Mouse (Mus musculus) myocyte (in vitro differentiated cells): ENCODE results near the gene Gm5108. TPM values are rescaled to one million over a fixed set of nuclear protein-coding genes. Genes with fewer than 3 reads are reported as not detected.

Experiments
- H3K27me3 ChIP-seq: one replicate; pipeline ENCODE4 v1.6.1; 2011; ENCODE audit not compliant: control insufficient read depth, insufficient read depth, insufficient read length
- H3K36me3 ChIP-seq: one replicate; pipeline ENCODE4 v1.6.1; 2011; ENCODE audit not compliant: control insufficient read depth, insufficient read depth
- H3K4me2 ChIP-seq: one replicate; pipeline ENCODE4 v1.6.1; 2011; ENCODE audit warnings: low read depth, control low read depth
- H3K4me3 ChIP-seq: one replicate; pipeline ENCODE4 v1.5.1; 2011; ENCODE audit warnings: mild to moderate bottlenecking, control low read depth, moderate library complexity
- H3K79me2 ChIP-seq: one replicate; pipeline ENCODE4 v1.6.1; 2011; ENCODE audit not compliant: control insufficient read depth, insufficient read depth
- H3ac ChIP-seq: one replicate; pipeline ENCODE4 v1.6.1; 2011; ENCODE audit not compliant: control insufficient read depth, insufficient read length
- CEBPB ChIP-seq: IDR thresholded peaks from 2 replicates; pipeline ENCODE4 v1.6.1; 2011; ENCODE audit warnings: mild to moderate bottlenecking, moderate library complexity; ENCODE audit not compliant: poor library complexity, insufficient read depth, severe bottlenecking
- E2F4 ChIP-seq: IDR thresholded peaks from one replicate; pipeline ENCODE4 v1.6.1; 2011; ENCODE audit warnings: mild to moderate bottlenecking, control low read depth, moderate library complexity; ENCODE audit not compliant: insufficient read depth
- MAX ChIP-seq: IDR thresholded peaks from one replicate; pipeline ENCODE4 v1.6.1; 2011; ENCODE audit warnings: low read depth, mild to moderate bottlenecking, control low read depth
- MYOD1 ChIP-seq, 3 experiments: IDR thresholded peaks; one replicate each; pipeline ENCODE4 v1.6.1; 2011; ENCODE audit warnings: control low read depth in 2 of 3, low read depth in 2 of 3, mild to moderate bottlenecking in 2 of 3, moderate library complexity in 1 of 3; ENCODE audit not compliant: insufficient read length in 2 of 3, control insufficient read depth in 1 of 3
- MYOG ChIP-seq, 3 experiments: IDR thresholded peaks; one replicate each; pipeline ENCODE4 v1.6.1; 2011; ENCODE audit warnings: control low read depth in 2 of 3, low read depth in 2 of 3, mild to moderate bottlenecking in 2 of 3; ENCODE audit not compliant: insufficient read length in 2 of 3, control insufficient read depth in 1 of 3, insufficient read depth in 1 of 3
- POLR2A ChIP-seq: IDR thresholded peaks from one replicate; pipeline ENCODE4 v1.6.1; 2011; ENCODE audit warnings: low read depth, mild to moderate bottlenecking, control low read depth, moderate library complexity; ENCODE audit not compliant: insufficient read length
- POLR2AphosphoS2 ChIP-seq: IDR thresholded peaks from one replicate; pipeline ENCODE4 v1.6.1; 2011; ENCODE audit warnings: low read depth, control low read depth; ENCODE audit not compliant: insufficient read length
- REST ChIP-seq: IDR thresholded peaks from one replicate; pipeline ENCODE4 v1.6.1; 2011; ENCODE audit warnings: mild to moderate bottlenecking, control low read depth, moderate library complexity; ENCODE audit not compliant: insufficient read depth, insufficient read length
- SRF ChIP-seq: IDR thresholded peaks from one replicate; pipeline ENCODE4 v1.6.1; 2011; ENCODE audit warnings: low read depth; ENCODE audit not compliant: control insufficient read depth, insufficient read length
- TCF12 ChIP-seq: IDR thresholded peaks from one replicate; pipeline ENCODE4 v1.6.1; 2011; ENCODE audit warnings: mild to moderate bottlenecking, control low read depth; ENCODE audit not compliant: poor library complexity, insufficient read depth, severe bottlenecking
- TCF3 ChIP-seq: IDR thresholded peaks from one replicate; pipeline ENCODE4 v1.6.1; 2011; ENCODE audit warnings: low read depth, control low read depth; ENCODE audit not compliant: insufficient read length
- USF1 ChIP-seq: IDR thresholded peaks from one replicate; pipeline ENCODE4 v1.6.1; 2011; ENCODE audit warnings: low read depth, mild to moderate bottlenecking, control low read depth, moderate library complexity
- polyA plus RNA-seq: library from polyadenylated mRNA; unstranded; fragments of >200 nt; fragmentation: generic; extraction: Trizol; gene quantifications from one replicate; pipeline ENCODE4 v1.2.1, GENCODE M21; 2012; ENCODE audit warnings: missing spikeins

Gm5108 gene
- polyA plus RNA-seq, 1 experiment: not detected

DNA sequence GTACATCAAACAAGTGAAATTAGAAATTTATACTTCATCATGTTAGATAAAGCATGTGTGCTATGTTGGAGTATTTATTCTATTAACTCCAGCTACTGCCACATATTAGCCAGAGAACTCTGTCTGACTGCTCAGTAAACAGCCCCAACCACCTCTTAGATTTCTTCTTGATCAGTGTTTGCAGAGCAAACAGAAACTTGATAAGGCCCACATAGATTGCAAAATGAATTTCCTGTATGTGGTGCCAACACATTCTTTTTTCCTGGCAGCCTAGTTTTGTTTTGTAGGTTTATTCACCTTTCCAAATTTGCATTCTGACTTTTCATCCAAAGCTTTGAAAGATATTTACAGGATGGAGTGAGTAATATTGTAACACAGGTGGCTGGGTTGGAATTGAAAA is 49.0 kb downstream of the Gm5108 start:
- TF ChIP-seq MYOG (IDR thresholded peaks at IDR 0.05; ENCODE audit: control insufficient read depth in 1 of 3, insufficient read depth in 1 of 3, insufficient read length in 2 of 3, low read depth in 2 of 3) (no peak), E2F4 (no peak)
- no peaks in the 10 kb centered on the region for H3K27me3 ChIP-seq
- H3K36me3 ChIP-seq: no peaks in the 10 kb centered on the region
- H3ac ChIP-seq: no peak overlapping the region
- H3K4me3 ChIP-seq: no peak overlapping the region
- H3K4me2 ChIP-seq: no peak overlapping the region
- no peaks in the 10 kb centered on the region for H3K79me2 ChIP-seq

DNA sequence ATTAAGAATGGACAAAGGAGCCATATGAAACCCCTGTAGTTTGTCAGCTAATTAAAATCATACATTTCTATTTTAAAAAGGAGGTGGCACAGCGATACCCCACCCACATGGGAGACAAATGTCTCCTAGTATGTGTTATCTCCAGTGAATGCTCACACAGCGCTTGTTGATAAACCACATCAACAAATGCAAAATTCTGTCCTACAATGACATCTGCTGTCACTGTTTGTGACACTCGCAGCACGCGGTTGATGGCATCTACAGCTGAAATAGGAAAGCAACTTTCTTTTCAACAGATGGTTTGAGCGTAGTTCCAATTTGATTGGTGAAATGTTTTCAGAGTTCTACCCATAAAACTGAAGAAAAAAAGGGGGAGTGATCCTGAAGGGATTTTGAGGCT is 61.1 kb downstream of the Gm5108 start:
- no peaks in the 10 kb centered on the region for H3K79me2 ChIP-seq
- TF ChIP-seq TCF12 (no peak), POLR2A (no peak)
- H3K27me3 ChIP-seq: no peaks in the 10 kb centered on the region
- H3K36me3 ChIP-seq: no peaks in the 10 kb centered on the region
- no peak overlapping the region for H3K4me3 ChIP-seq
- no peak overlapping the region for H3K4me2 ChIP-seq
- H3ac ChIP-seq: no peak overlapping the region

DNA sequence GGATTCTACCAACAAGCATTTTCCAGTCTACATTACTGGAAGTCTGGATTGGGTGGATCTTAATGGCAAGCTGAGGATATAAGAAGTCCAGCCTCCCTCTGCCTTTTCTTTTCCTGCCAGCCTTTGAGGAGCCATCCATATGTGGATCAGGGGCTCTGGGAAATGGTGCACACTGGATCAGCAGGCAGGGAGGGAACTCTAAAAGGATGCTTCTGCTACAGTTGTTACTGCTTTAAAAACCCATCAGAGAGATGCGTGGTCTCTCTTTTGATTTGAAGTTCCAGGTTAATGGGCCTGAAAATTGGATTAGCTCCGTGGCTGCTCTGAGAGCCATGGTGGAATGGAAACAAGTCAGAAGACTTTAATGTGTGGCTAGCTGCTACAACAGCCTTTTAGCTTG is 62.4 kb downstream of the Gm5108 start:
- H3K79me2 ChIP-seq: no peaks in the 10 kb centered on the region
- H3K27me3 ChIP-seq: no peaks in the 10 kb centered on the region
- no peak for TF ChIP-seq MYOG (IDR thresholded peaks at IDR 0.05; ENCODE audit: control insufficient read depth in 1 of 3, insufficient read depth in 1 of 3, insufficient read length in 2 of 3, low read depth in 2 of 3)
- TF ChIP-seq POLR2AphosphoS2: no peak
- H3K4me3 ChIP-seq: no peak overlapping the region
- no peaks in the 10 kb centered on the region for H3K36me3 ChIP-seq
- no peak overlapping the region for H3K4me2 ChIP-seq
- H3ac ChIP-seq: no peak overlapping the region

GRCm38 (mm10) chr5:68004419-68004818 is 63.0 kb downstream of the Gm5108 start:
- TF ChIP-seq CEBPB (no peak), MAX (no peak), MYOG (IDR thresholded peaks at IDR 0.05; ENCODE audit: control insufficient read depth in 1 of 3, insufficient read depth in 1 of 3, insufficient read length in 2 of 3, low read depth in 2 of 3) (no peak), USF1 (no peak), REST (no peak), POLR2AphosphoS2 (no peak), SRF (no peak), E2F4 (no peak), TCF12 (no peak), MYOD1 (IDR thresholded peaks at IDR 0.05; ENCODE audit: control insufficient read depth in 1 of 3, insufficient read length in 2 of 3, low read depth in 2 of 3) (no peak), TCF3 (no peak), POLR2A (no peak)
- Histone ChIP-seq H3K36me3 (no peaks in the 10 kb centered on the region), H3K4me3 (no peak overlapping the region), H3ac (no peak overlapping the region), H3K79me2 (no peaks in the 10 kb centered on the region), H3K4me2 (no peak overlapping the region), H3K27me3 (no peaks in the 10 kb centered on the region)

GRCm38 (mm10) chr5:68007074-68007473 is 65.6 kb downstream of the Gm5108 start:
- no peaks in the 10 kb centered on the region for H3K79me2 ChIP-seq

DNA sequence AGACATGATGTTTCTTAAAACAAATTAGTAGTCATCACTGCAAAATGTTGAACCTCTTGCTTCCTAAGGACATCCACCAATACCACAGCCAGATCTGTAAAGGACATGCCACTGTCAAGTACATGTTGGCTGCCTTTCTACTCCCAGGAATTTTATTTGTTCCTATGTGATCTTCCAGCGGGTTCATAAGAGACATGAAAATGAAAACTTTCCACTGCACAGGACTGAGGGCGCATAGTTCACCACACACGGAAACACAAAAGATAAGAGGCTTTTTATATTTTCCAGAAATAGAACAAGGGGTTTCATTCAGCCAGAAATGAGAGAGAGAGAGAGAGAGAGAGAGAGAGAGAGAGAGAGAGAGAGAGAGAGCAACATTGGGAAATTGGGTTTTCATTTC is 70.1 kb downstream of the Gm5108 start:
- Histone ChIP-seq H3K27me3 (no peaks in the 10 kb centered on the region), H3K4me3 (no peak overlapping the region), H3ac (no peak overlapping the region), H3K36me3 (no peaks in the 10 kb centered on the region), H3K79me2 (no peaks in the 10 kb centered on the region), H3K4me2 (no peak overlapping the region)
- TF ChIP-seq MYOD1 (IDR thresholded peaks at IDR 0.05; ENCODE audit: control insufficient read depth in 1 of 3, insufficient read length in 2 of 3, low read depth in 2 of 3): no peak
- no peak for TF ChIP-seq TCF12
- TF ChIP-seq MYOG (IDR thresholded peaks at IDR 0.05; ENCODE audit: control insufficient read depth in 1 of 3, insufficient read depth in 1 of 3, insufficient read length in 2 of 3, low read depth in 2 of 3): no peak

More at GRCm38 (mm10) chr5:68007074-68007473, 65.6 kb downstream of the Gm5108 start:
- Histone ChIP-seq H3ac (no peak overlapping the region), H3K36me3 (no peaks in the 10 kb centered on the region), H3K4me3 (no peak overlapping the region), H3K27me3 (no peaks in the 10 kb centered on the region), H3K4me2 (no peak overlapping the region)
- TF ChIP-seq MAX (no peak), POLR2A (no peak), TCF12 (no peak), MYOD1 (IDR thresholded peaks at IDR 0.05; ENCODE audit: control insufficient read depth in 1 of 3, insufficient read length in 2 of 3, low read depth in 2 of 3) (no peak)
